Comparison of ENCODE assay signal across 22 mouse cellular contexts in the genomic region with DNA sequence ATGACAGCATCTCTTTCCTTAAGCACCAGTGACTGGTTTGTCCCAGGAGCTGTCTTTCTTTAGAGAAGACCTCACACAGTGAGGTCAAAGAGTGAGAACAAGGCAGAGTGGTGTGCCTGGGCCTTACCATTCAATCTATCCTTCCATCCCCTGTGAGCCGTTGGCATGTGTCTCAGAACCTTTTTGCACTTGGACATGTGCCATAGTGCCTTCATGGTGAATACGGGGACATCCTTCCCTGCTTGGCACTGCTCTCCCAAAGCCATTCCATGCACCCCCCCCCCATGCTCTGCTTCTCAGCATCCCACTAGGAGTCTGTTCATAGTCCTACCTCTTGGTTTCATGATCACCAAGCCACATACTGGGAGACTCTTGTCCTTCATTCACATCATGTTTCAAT.
A peak's percentile ranks its signal among the peaks of the same experiment; 100 is the strongest.
DNase-seq lines count a peak whose midpoint lies in the region; ATAC-seq lines count a peak whose summit lies in the region.
"Had no signal": no experiment of that assay in that cellular context is flagged by ENCODE, and none has a peak within 500 bp of the region (broad histone marks: within the 10 kb centered on the region; RNA-seq: fewer than 3 reads in every experiment).

No protein-coding gene starts in this region.

- no peaks in the 10 kb centered on the region for H3K9me3 ChIP-seq in hindbrain, embryonic 16.5 days (ENCODE audit: control insufficient read depth, low read length)
- H3K9me3 ChIP-seq in hindbrain, embryonic 10.5 days = no peaks in the 10 kb centered on the region
- H3K9me3 ChIP-seq: forebrain, embryonic 10.5 days; forebrain, embryonic 13.5 days; hindbrain, embryonic 13.5 days had no signal

- H3K4me2 ChIP-seq in hindbrain, embryonic 16.5 days (ENCODE audit: low read length) = no peak overlapping the region
- H3K4me2 ChIP-seq: forebrain, embryonic 13.5 days; heart, embryonic 11.5 days; hindbrain, embryonic 13.5 days had no signal

- no peak overlapping the region for H3K27ac ChIP-seq in hindbrain, embryonic 16.5 days (ENCODE audit: low read depth, low read length)
- H3K27ac ChIP-seq in hindbrain, embryonic 10.5 days = no peak overlapping the region
- H3K27ac ChIP-seq: forebrain, embryonic 10.5 days; forebrain, embryonic 13.5 days; hindbrain, embryonic 13.5 days; hindbrain, postnatal 0 days had no signal

- H3K9ac ChIP-seq in hindbrain, embryonic 16.5 days (ENCODE audit: low read depth, low read length) = no peak overlapping the region
- H3K9ac ChIP-seq: forebrain, embryonic 13.5 days; hindbrain, embryonic 13.5 days had no signal

- no peak for DNase-seq in cerebellum, adult 11 months
- no peak for DNase-seq in hindbrain, embryonic 10.5 days (ENCODE audit: low spot score)
- DNase-seq in brain, adult 2 months (ENCODE audit: low read depth, low spot score) = peak; percentile 50
- DNase-seq in cerebellum, postnatal 10 days = peak; percentile 63 to 69
- no peak for DNase-seq in thymus, adult 18-20 months
- no peak for DNase-seq in lung, postnatal 14 days
- DNase-seq: adrenal gland, adult 8-10 months; adrenal gland, postnatal 25 days; gastrocnemius, postnatal 10 days; gastrocnemius, postnatal 36 days; kidney, adult 18-20 months had no signal

- WGBS in hindbrain, embryonic 16.5 days = 60% methylated on average over 2 of the region's 2 CpGs
- 86% methylated on average over 2 of the region's 2 CpGs for whole genome bisulfite sequencing in hindbrain, embryonic 10.5 days

- ATAC-seq in cerebellum, adult (ENCODE audit: insufficient number of reproducible peaks, low FRiP score, low TSS enrichment) = peak; percentile 36
- peak; percentile 30; the same call in 1 of the 2 replicates for ATAC-seq in hindbrain, embryonic 16.5 days
- ATAC-seq: activated CD4-positive, CD25-positive, alpha-beta regulatory T cell, adult 4 months; forebrain, embryonic 13.5 days; forebrain, embryonic 16.5 days; hindbrain, postnatal 0 days; inflammation-experienced regulatory T-cells, adult 6 months; intestine, embryonic 16.5 days had no signal

- H3K4me3 ChIP-seq in hindbrain, embryonic 16.5 days (ENCODE audit: low read length) = no peak overlapping the region
- no peak overlapping the region for H3K4me3 ChIP-seq in hindbrain, embryonic 10.5 days
- H3K4me3 ChIP-seq: forebrain, embryonic 10.5 days; forebrain, embryonic 13.5 days; hindbrain, embryonic 13.5 days had no signal

- H3K36me3 ChIP-seq in hindbrain, embryonic 16.5 days (ENCODE audit: control insufficient read depth, insufficient read depth, low read length) = no peaks in the 10 kb centered on the region
- H3K36me3 ChIP-seq in hindbrain, embryonic 10.5 days = no peaks in the 10 kb centered on the region
- H3K36me3 ChIP-seq: forebrain, embryonic 10.5 days; hindbrain, embryonic 13.5 days had no signal

- no peaks in the 10 kb centered on the region for H3K27me3 ChIP-seq in hindbrain, embryonic 16.5 days (replicated peaks; ENCODE audit: control insufficient read depth, insufficient read depth, low read length)
- H3K27me3 ChIP-seq in hindbrain, embryonic 10.5 days (ENCODE audit: insufficient read depth, poor library complexity, severe bottlenecking) = no peaks in the 10 kb centered on the region
- H3K27me3 ChIP-seq: forebrain, embryonic 13.5 days; hindbrain, embryonic 13.5 days had no signal

- no peaks in the 10 kb centered on the region for H3K4me1 ChIP-seq in hindbrain, embryonic 16.5 days (ENCODE audit: control insufficient read depth, insufficient read depth, low read depth, low read length)
- peaks cover 28% of the 10 kb centered on the region for H3K4me1 ChIP-seq in hindbrain, embryonic 10.5 days (replicated peaks)

Comparison
In these comparisons a context has a peak if more than half of its experiments do, and no peak if none do; other contexts are left out.
1. DNase-seq: peak in brain, adult 2 months (single experiment) and cerebellum, postnatal 10 days (2 of 2); none in cerebellum, adult 11 months (single experiment), hindbrain, embryonic 10.5 days (single experiment), thymus, adult 18-20 months (0 of 2) and lung, postnatal 14 days (single experiment).